Mouse (Mus musculus): ENCODE results near the gene Lrrc71.
A peak's percentile ranks its signal among the peaks of the same experiment; 100 is the strongest.

The Lrrc71 gene

GRCm38 (mm10) chr3:87763683-87764289, 15.4 kb upstream of the Lrrc71 start:
- peak in 1 of 2 experiments; percentile 16 for DNase-seq (ENCODE audit: low spot score in 2 of 2)

GRCm38 (mm10) chr3:87763202-87763601, 14.8 kb upstream of the Lrrc71 start:
- DNase-seq (ENCODE audit: low spot score in 2 of 2), result no peak

GRCm38 (mm10) chr3:87761408-87762375, 13.3 kb upstream of the Lrrc71 start:
- DNase-seq (ENCODE audit: low spot score in 2 of 2), result no peak

GRCm38 (mm10) chr3:87758641-87759040, 10.2 kb upstream of the Lrrc71 start:
- DNase-seq (ENCODE audit: low spot score in 2 of 2), result no peak

GRCm38 (mm10) chr3:87756488-87756887, 8.1 kb upstream of the Lrrc71 start:
- DNase-seq (ENCODE audit: low spot score in 2 of 2), result no peak

GRCm38 (mm10) chr3:87755964-87756363, 7.5 kb upstream of the Lrrc71 start:
- DNase-seq (ENCODE audit: low spot score in 2 of 2), result peak; percentile 66 to 89

GRCm38 (mm10) chr3:87753829-87754228, 5.4 kb upstream of the Lrrc71 start:
- no peak for DNase-seq (ENCODE audit: low spot score in 2 of 2)

GRCm38 (mm10) chr3:87752567-87752966, 4.1 kb upstream of the Lrrc71 start:
- no peak for DNase-seq (ENCODE audit: low spot score in 2 of 2)

GRCm38 (mm10) chr3:87749977-87750376, 1.6 kb upstream of the Lrrc71 start:
- no peak for DNase-seq (ENCODE audit: low spot score in 2 of 2)

- peak in 1 of 2 experiments; percentile 65 for DNase-seq (ENCODE audit: low spot score in 2 of 2)
Observed at GRCm38 (mm10) chr3:87749036-87749435, 611 bp upstream of the Lrrc71 start.

- no peak for DNase-seq (ENCODE audit: low spot score in 2 of 2)
Observed at GRCm38 (mm10) chr3:87745036-87745659, 3.3 kb downstream of the Lrrc71 start.

GRCm38 (mm10) chr3:87743927-87744326, 4.5 kb downstream of the Lrrc71 start:
- no peak for DNase-seq (ENCODE audit: low spot score in 2 of 2)

GRCm38 (mm10) chr3:87742735-87743134, 5.7 kb downstream of the Lrrc71 start:
- DNase-seq (ENCODE audit: low spot score in 2 of 2), result peak; percentile 54 to 55

GRCm38 (mm10) chr3:87742013-87742412, 6.4 kb downstream of the Lrrc71 start:
- DNase-seq (ENCODE audit: low spot score in 2 of 2), result no peak

GRCm38 (mm10) chr3:87738906-87739305, 9.5 kb downstream of the Lrrc71 start:
- no peak for DNase-seq (ENCODE audit: low spot score in 2 of 2)

- no peak for DNase-seq (ENCODE audit: low spot score in 2 of 2)
Observed at GRCm38 (mm10) chr3:87735335-87735734, 13.1 kb downstream of the Lrrc71 start.

GRCm38 (mm10) chr3:87733984-87734761, 14.3 kb downstream of the Lrrc71 start:
- DNase-seq (ENCODE audit: low spot score in 2 of 2), result no peak

GRCm38 (mm10) chr3:87733098-87733497, 15.3 kb downstream of the Lrrc71 start:
- DNase-seq (ENCODE audit: low spot score in 2 of 2), result no peak

- no peak for DNase-seq (ENCODE audit: low spot score in 2 of 2)
Observed at GRCm38 (mm10) chr3:87728696-87729095, 19.7 kb downstream of the Lrrc71 start.

- no peak for DNase-seq (ENCODE audit: low spot score in 2 of 2)
Observed at GRCm38 (mm10) chr3:87726191-87726590, 22.2 kb downstream of the Lrrc71 start.

- DNase-seq (ENCODE audit: low spot score in 2 of 2), result no peak
Observed at GRCm38 (mm10) chr3:87725396-87726160, 22.8 kb downstream of the Lrrc71 start.

Measured in thymus, postnatal 10 days (tissue).